Mouse (Mus musculus) midbrain, embryonic 16.5 days (tissue): ENCODE results near the gene Tns4. TPM values are rescaled to one million over a fixed set of nuclear protein-coding genes. Genes with fewer than 3 reads are reported as not detected.

Experiments
- ATAC-seq: fragments of 200-750 bp; cut with Nextera tagmentation; 2 replicates; pipeline ENCODE4 v1.8.0; 2017; ENCODE audit warnings: moderate TSS enrichment
- H3K27ac ChIP-seq: fragments of 300-500 bp; sonication (generic); 2 replicates; pipeline ENCODE4 v1.5.1; 2014; ENCODE audit warnings: mild to moderate bottlenecking, low read length, mixed read lengths
- H3K27me3 ChIP-seq: fragments of 300-500 bp; sonication (generic); 2 replicates; pipeline ENCODE4 v1.6.1; 2014; ENCODE audit warnings: low read depth, low read length, mixed read lengths; ENCODE audit not compliant: control insufficient read depth, insufficient read depth
- H3K36me3 ChIP-seq: fragments of 300-500 bp; sonication (generic); 2 replicates; pipeline ENCODE4 v1.6.1; 2014; ENCODE audit warnings: mild to moderate bottlenecking, low read length, moderate library complexity, mixed read lengths; ENCODE audit not compliant: control insufficient read depth, insufficient read depth
- H3K4me1 ChIP-seq: fragments of 300-500 bp; sonication (generic); 2 replicates; pipeline ENCODE4 v1.6.1; 2014; ENCODE audit warnings: mild to moderate bottlenecking, low read length, mixed read lengths; ENCODE audit not compliant: control insufficient read depth, insufficient read depth
- H3K4me2 ChIP-seq: fragments of 300-500 bp; sonication (generic); 2 replicates; pipeline ENCODE4 v1.6.1; 2014; ENCODE audit warnings: mild to moderate bottlenecking, low read length, mixed read lengths
- H3K4me3 ChIP-seq: fragments of 300-500 bp; sonication (generic); 2 replicates; pipeline ENCODE4 v1.5.1; 2014; ENCODE audit warnings: low read depth, mild to moderate bottlenecking, low read length, moderate library complexity, mixed read lengths
- H3K9ac ChIP-seq: fragments of 300-500 bp; sonication (generic); 2 replicates; pipeline ENCODE4 v1.6.1; 2014; ENCODE audit warnings: low read depth, low read length, mixed read lengths
- H3K9me3 ChIP-seq: fragments of 300-500 bp; sonication (generic); replicated peaks from 2 replicates; pipeline ENCODE4 v1.6.1; 2014; ENCODE audit warnings: mild to moderate bottlenecking, low read length, mixed read lengths; ENCODE audit not compliant: control insufficient read depth, poor library complexity, severe bottlenecking
- WGBS: fragments of 180-500 bp; shearing (Covaris S2); extraction: QIAGEN DNeasy Blood & Tissue Kit; methylation state at CpG from one replicate; pipeline ENCODE4 v1.1.7; 2014; 5-methylcytosine and 5-hydroxymethylcytosine counted together
- polyA plus RNA-seq: library from polyadenylated mRNA; unstranded; fragments of >200 nt; fragmentation: Nextera tagmentation; extraction: Ambion mirVana; gene quantifications from 2 replicates; pipeline ENCODE4 v1.2.1, GENCODE M21; 2015

Tns4 gene
- polyA plus RNA-seq, 1 experiment from 2014 or later, result 0.09 TPM

DNA sequence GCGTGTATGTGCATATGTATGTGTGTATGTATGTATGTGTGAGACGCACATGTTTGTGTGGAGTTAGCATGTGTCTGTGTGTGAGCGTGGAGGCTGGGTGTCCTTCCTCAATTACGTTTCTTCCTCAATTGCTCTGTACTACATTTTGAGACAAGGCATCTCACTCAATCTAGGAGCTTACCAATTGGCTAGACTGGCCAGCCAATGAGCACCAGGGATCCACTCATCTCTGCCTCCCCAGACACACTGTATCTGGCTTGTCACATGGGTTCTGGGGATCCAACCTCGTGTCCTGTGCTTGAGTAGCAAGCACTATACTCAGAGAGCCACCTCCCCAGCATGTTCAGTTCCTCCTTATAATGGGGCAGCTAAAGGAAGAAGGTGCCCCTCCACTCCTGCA is 20.7 kb downstream of the Tns4 start:
- Histone ChIP-seq H3K36me3 (no peaks in the 10 kb centered on the region), H3K4me3 (no peak overlapping the region), H3K27ac (no peak overlapping the region), H3K9ac (no peak overlapping the region), H3K4me1 (peaks cover 5% of the 10 kb centered on the region; the same call in 1 of the 2 replicates), H3K27me3 (no peaks in the 10 kb centered on the region), H3K4me2 (no peak overlapping the region), H3K9me3 (no peaks in the 10 kb centered on the region)
- 82% methylated on average over 5 of the region's 5 CpGs for WGBS
- no peak for ATAC-seq

DNA sequence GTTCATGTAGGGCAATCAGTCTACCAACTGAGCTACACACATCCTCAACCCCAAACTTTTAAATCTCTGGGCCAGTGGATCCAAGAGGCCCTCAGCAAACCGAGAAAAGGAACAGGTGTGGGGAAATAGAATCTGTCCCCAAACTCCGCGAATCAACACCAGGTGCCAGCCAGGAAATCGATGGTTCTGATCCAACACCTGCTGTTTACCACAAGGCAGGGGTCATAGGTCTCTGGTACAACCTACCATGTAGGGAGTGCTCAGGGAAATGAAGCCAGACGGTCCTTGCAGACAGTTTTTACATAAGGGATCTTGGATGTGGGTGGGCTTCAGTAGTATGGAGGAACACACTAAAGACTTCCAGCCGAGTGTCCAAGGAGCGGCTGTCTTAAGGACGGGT is 21.5 kb downstream of the Tns4 start:
- no peak overlapping the region for H3K4me3 ChIP-seq
- no peaks in the 10 kb centered on the region for H3K36me3 ChIP-seq
- ATAC-seq, result no peak
- no peak overlapping the region for H3K4me2 ChIP-seq
- H3K9ac ChIP-seq, result no peak overlapping the region
- H3K27me3 ChIP-seq, result no peaks in the 10 kb centered on the region
- no peak overlapping the region for H3K27ac ChIP-seq
- 87% methylated on average over 8 of the region's 8 CpGs for WGBS
- no peaks in the 10 kb centered on the region for H3K9me3 ChIP-seq
- peaks cover 9% of the 10 kb centered on the region; the same call in 1 of the 2 replicates for H3K4me1 ChIP-seq

DNA sequence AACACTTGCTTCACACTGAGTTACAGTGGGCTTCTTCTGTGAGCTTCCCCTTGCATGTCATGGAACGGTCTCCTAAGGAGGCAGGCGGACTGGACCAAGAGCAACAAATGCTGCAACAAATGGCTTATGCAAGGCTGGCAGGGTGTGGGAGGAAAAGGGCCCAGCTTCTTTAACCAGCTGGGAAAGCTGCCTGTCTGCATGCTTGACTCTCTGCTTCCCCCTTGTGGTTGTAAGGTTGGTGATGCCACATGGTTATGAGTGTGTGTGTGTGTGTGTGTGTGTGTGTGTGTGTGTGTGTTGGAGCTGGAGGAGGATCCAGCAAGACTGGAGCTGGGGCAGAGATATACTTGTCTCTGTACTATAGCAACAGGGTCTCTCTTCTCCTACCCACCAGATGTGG is 23.1 kb downstream of the Tns4 start:
- Histone ChIP-seq H3K36me3 (no peaks in the 10 kb centered on the region), H3K9me3 (no peaks in the 10 kb centered on the region), H3K4me2 (no peak overlapping the region), H3K27ac (no peak overlapping the region), H3K4me1 (peaks cover 6% of the 10 kb centered on the region; the same call in 1 of the 2 replicates), H3K9ac (no peak overlapping the region), H3K27me3 (no peaks in the 10 kb centered on the region), H3K4me3 (no peak overlapping the region)
- no peak for ATAC-seq
- WGBS, result 20% methylated on average over 2 of the region's 2 CpGs

DNA sequence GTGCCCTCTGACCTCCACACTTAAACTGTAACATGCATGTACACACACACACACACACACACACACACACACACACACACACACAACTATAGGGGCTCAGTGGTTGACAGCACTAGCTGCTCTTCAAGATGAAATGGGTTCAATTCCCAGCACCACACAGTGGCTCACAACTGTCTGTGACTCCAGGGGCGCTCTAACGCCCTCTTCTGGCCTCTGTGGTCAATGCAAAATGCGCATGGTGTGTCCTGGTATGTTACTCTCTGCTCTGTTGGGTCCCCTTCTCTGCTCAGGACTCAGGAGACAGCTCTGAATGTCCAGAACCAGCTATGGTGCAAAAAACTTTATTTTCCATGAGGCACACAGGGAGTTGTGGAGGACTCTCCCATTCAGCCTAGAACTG is 23.8 kb downstream of the Tns4 start:
- H3K36me3 ChIP-seq, result no peaks in the 10 kb centered on the region
- H3K27ac ChIP-seq, result no peak overlapping the region
- H3K9ac ChIP-seq, result no peak overlapping the region
- 69% methylated on average over 3 of the region's 3 CpGs for WGBS
- H3K27me3 ChIP-seq, result no peaks in the 10 kb centered on the region
- no peaks in the 10 kb centered on the region for H3K9me3 ChIP-seq
- no peak overlapping the region for H3K4me3 ChIP-seq
- no peak for ATAC-seq
- H3K4me2 ChIP-seq, result no peak overlapping the region
- peaks cover 6% of the 10 kb centered on the region; the same call in 1 of the 2 replicates for H3K4me1 ChIP-seq

DNA sequence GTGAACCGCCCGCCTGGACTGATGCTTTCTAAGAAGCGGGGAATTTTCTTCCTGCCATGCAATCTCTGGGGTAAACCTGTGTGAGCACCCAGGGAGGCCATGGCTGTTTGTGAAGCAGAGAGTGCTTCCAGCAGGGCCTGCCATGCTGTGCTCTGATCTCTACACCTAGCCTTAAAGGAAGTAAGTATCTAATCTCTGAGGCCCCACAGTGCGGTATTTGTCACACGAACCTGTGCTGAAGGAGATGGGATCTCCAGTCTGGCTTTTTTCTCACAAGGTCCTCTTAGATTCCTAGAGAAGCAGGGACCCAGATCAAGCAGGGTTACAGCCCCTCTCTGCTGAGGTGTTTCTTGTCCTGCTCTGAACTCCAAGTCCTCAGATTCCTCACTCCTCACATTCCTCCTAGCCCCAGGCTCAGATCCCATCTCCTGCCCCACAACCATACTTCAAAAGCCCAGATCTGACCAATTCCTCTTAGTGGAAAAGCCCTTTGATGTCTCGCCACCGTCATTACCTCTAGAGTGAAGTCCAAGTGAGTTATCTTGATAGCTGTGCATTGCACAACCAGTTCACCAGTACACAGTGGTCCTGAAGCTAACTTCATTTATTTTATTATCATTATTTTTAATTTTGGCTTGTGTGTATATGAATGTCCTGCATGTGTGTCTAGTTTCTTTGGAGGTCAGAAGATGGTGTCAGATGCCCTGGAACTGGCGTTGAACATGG is 25.5 kb downstream of the Tns4 start:
- H3K4me2 ChIP-seq, result no peak overlapping the region
- ATAC-seq, result no peak
- H3K27me3 ChIP-seq, result no peaks in the 10 kb centered on the region
- no peaks in the 10 kb centered on the region for H3K36me3 ChIP-seq
- WGBS, result 31% methylated on average over 8 of the region's 8 CpGs
- H3K9me3 ChIP-seq, result peaks cover 11% of the 10 kb centered on the region; the same call in 1 of the 2 replicates
- 0 out of 2 replicates have a peak overlapping the region, but pooled peaks have one; percentile 15 for H3K9ac ChIP-seq
- peaks cover 6% of the 10 kb centered on the region; the same call in 1 of the 2 replicates for H3K4me1 ChIP-seq
- no peak overlapping the region for H3K27ac ChIP-seq
- H3K4me3 ChIP-seq, result no peak overlapping the region

DNA sequence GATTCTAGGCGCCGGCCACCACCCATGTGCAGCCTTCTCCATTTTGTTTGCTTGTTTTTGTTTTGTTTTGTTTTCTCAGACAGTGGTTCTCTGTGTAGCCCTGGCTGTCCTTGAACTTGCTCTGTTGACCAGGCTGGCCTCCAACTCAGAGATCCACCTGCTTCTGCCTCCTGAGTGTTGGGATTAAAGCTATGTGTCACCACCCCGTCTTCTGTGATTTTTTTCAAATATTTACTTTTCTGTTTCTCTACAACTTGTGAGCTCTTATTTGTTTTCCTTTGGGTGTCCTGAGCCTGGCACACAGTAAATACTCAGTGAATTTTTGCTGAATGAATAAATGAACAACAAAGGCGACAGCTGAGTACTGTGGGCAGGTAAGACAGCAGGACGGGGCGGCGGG is 26.4 kb downstream of the Tns4 start:
- ATAC-seq, result no peak
- no peaks in the 10 kb centered on the region for H3K27me3 ChIP-seq
- H3K4me2 ChIP-seq, result no peak overlapping the region
- 86% methylated on average over 7 of the region's 7 CpGs for WGBS
- H3K4me1 ChIP-seq, result peaks cover 6% of the 10 kb centered on the region; the same call in 1 of the 2 replicates
- no peak overlapping the region for H3K4me3 ChIP-seq
- H3K9me3 ChIP-seq, result peaks cover 11% of the 10 kb centered on the region; the same call in 1 of the 2 replicates
- H3K36me3 ChIP-seq, result no peaks in the 10 kb centered on the region
- no peak overlapping the region for H3K27ac ChIP-seq
- no peak overlapping the region for H3K9ac ChIP-seq

DNA sequence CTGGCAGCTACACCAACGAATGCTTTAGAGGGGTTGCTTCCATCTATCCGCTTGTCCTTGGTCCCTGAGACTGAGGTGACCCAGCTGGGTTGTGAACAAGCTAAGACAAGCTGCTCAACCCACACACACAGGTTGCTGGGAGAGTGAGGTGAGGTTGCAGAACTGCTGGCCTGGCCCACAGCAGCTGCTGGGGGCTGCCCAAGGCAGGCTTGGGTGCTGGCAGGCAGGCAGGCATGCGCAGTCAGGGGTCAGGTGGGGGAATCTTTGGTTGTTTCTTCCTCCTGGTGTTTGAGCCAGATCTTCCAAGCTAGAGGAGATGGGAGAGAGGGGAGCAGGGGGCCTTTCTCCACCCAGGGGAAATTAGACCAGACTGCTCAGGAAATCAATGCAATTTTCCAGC is 28.7 kb downstream of the Tns4 start:
- Histone ChIP-seq H3K4me1 (peaks cover 6% of the 10 kb centered on the region; the same call in 1 of the 2 replicates), H3K4me2 (no peak overlapping the region), H3K36me3 (no peaks in the 10 kb centered on the region), H3K27ac (no peak overlapping the region), H3K9me3 (peaks cover 11% of the 10 kb centered on the region; the same call in 1 of the 2 replicates), H3K9ac (no peak overlapping the region), H3K4me3 (no peak overlapping the region), H3K27me3 (no peaks in the 10 kb centered on the region)
- no peak for ATAC-seq
- 94% methylated on average over 3 of the region's 3 CpGs for WGBS

DNA sequence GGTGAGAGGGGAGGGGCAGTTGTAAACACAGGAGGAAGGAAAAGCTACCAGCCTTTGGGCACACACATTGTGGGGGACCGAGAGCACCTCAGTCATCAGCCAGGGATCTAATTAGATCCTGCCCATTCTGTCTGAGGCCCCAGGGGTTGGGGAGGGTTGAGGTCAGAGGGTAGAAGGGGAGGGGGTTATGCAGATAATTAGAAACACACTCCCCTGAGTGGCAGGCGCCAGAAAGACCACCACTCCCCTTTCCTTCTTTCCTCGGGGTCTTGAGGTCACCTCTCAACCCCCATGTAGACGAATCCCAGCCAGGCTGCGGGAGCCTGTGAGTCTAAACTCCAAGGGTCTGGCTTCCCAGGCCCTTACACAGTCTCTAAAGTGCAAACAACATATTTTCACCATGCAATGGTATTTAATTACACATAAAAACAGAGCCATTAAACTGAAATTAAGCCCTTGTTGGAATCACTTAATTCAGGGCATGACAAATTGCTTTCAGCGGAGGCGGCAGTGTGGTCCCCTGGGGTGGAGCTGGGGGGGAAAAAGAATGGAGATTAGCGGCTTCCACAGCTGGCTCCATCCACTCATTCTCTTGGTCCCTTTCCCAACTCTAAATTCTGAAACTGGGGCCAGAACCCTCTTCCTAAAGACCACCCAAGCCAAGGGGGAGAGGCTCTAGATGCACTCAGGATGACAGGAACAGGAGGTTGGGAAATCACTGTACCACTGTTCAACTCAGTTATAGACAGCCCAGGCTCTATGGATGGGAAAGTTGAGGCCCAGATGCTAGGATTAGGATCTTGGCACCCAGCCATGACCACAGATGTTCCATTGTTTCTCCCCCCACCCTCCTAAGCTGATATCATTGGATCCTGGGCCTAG is 33.3 kb downstream of the Tns4 start:
- Histone ChIP-seq H3K36me3 (no peaks in the 10 kb centered on the region), H3K4me3 (no peak overlapping the region), H3K9me3 (peaks cover 11% of the 10 kb centered on the region; the same call in 1 of the 2 replicates), H3K27ac (no peak overlapping the region), H3K4me2 (no peak overlapping the region), H3K9ac (no peak overlapping the region), H3K27me3 (no peaks in the 10 kb centered on the region), H3K4me1 (no peaks in the 10 kb centered on the region; the same call in 1 of the 2 replicates)
- 4% methylated on average over 8 of the region's 8 CpGs for WGBS
- ATAC-seq, result no peak

DNA sequence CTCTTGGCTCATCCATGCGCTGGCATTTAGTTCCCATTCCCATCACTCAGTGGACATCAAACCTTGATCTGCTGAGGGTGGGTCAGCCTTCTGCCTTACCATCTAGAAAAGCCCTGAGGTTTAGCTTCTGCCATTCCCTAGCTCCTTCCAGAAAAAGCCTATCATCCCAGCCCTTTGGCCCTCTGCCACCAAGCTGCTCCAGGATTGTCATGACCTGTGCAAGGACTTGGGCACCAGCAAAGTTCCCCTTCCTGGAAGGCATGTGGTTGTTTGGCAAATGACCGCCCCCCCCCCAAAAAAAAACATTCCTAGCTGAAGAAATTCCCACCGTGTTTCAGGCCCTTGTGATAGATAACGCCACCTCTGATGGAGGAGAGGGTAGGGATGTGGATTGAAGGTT is 34.0 kb downstream of the Tns4 start:
- Histone ChIP-seq H3K4me1 (no peaks in the 10 kb centered on the region; the same call in 1 of the 2 replicates), H3K9ac (no peak overlapping the region), H3K36me3 (no peaks in the 10 kb centered on the region), H3K4me3 (no peak overlapping the region), H3K9me3 (peaks cover 11% of the 10 kb centered on the region; the same call in 1 of the 2 replicates), H3K27ac (no peak overlapping the region), H3K4me2 (no peak overlapping the region), H3K27me3 (no peaks in the 10 kb centered on the region)
- 65% methylated on average over 4 of the region's 4 CpGs for WGBS
- no peak for ATAC-seq
